Mouse (Mus musculus) CD4-positive helper T cell, adult 2 months (primary cell): ENCODE results near the gene Dock11.

Source experiments
- DNase-seq: peaks from one replicate; pipeline ENCODE4 v3.0.0-alpha.2; 2012; ENCODE audit warnings: low read depth, missing footprints, low spot score

The Dock11 gene

DNA sequence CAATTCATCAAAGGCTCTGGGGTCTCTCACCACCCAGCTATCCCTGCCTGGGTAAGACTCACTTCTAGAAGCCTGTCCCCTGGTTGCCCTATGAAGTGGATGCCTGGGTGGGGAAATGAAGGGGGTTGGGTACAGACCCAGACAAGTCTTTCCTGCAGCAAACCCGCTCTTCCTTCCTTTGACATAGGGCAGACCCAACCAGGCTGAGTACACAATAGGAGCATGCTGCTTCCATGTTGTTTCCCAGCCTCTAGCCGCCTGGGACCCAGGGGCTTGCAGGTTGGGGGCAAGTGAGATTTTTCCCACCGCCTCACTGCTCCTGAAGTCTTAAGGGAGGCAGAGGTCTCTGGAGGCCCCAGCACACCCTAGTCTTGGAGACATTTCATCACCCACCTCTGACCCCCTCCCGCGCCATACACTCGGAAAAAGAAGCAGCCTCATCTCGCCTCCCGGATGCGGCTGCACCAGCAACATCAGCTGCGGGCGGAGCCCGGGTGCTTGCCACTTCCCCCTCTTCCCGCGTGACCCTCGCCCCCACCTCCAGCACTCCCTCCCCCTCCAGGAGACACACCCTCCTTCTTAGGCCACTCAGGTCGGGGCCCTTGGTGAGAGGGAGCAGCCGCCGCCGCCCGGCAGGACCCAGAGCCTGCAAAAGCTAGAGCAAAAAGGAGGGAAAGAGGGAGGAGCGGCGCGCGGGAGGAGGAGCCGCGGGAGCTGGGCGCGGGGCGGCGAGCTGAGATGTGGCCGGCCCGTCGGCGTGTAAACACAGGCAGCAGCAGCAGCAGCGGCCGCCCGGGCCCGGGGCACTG lies at the start of gene Dock11:
TSS of gene Dock11 (plus strand) at position 746 of the 809 bp plus-strand sequence.
- DNase-seq, result peak; percentile 88

GRCm38 (mm10) chrX:35879703-35880102 lies 8.9 kb upstream of the Dock11 start:
- DNase-seq, result peak; percentile 42

DNA sequence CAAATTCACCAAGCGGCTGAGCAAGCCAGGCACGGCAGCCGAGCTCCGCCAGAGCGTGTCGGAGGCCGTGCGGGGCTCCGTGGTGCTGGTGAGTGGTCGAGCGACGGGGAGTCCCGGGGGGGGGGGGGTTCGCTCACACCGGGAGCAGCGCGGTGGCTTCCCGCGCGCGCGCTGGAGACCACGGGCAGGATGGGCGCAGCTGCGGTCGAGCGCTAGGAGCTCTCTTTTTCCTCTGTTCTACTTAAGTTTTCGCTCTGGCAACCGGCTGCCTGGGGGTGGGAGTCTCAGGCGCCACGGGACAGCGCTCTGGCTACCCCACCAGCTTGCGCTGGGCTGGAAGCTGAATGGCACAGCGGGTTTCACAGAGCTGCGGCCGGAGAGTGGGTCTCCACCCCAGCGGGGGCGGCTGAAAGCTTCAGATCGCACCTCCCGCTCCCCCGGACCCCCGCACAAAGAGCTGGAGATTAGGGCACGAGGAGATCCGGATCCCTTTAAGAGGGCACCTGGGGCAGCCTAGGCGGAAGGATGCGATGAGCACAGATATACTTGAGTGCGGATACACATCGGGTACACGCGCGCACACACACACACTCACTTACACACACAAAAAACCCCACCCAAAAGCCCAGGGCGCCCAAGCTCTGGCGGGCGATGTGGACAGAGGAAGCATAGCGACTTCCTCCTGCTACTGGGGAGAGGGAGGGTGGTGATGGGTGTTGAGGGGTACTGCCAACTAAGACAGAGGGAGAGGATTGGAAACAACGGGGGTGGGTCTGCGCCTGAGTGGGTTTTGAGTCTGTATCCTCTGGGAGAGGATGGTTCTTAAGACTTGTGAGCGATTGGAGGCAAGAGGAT lies 540 bp downstream of the Dock11 start:
- DNase-seq, result peak; percentile 71

- DNase-seq, result peak; percentile 38
These were observed 1.1 kb downstream of the Dock11 start for GRCm38 (mm10) chrX:35889800-35890106.

DNA sequence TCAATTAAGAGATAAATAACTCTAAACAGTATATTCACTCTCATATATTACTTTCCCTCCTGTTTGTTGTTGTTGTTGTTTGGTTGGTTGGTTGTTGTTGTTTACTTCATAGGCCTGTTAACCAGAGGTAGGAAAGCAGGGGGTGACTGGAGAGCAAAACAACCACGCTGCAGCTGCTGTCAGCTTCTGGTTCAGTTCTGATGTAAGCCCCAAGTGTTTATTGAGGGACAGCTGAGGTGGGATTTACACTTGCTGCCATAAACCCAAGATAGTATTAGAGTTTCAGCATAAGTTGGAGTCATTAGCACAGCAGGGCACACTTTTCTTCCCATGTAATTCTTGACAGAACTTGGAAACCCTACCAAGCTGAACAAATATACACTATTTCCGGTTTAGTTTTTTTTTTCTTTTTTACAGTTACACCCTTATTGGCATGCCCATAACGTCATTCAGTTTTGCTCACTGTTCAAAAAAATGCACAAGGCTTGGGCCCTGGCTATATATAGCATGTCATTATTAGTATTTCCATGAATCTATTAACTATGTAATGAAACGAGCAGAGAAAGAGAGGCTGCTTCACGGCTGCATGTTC lies 3.0 kb downstream of the Dock11 start:
- peak; percentile 52 for DNase-seq

GRCm38 (mm10) chrX:35892377-35892776 lies 3.7 kb downstream of the Dock11 start:
- DNase-seq, result no peak

GRCm38 (mm10) chrX:35897648-35898500 lies 9.2 kb downstream of the Dock11 start:
- DNase-seq, result peak; percentile 72

DNA sequence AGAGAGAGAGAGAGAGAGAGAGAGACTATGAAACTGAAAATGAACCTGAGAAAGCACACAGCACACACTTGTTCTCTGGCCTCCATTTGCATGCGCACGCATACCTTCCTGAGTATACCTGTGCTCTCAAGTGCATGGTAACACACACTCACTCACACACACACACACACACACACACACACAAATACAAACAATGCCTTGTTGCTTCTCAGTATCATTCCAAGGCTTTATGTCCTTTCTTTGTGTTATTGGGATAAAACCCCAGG lies 9.8 kb downstream of the Dock11 start:
- DNase-seq, result no peak

GRCm38 (mm10) chrX:35904352-35904751 lies 15.7 kb downstream of the Dock11 start:
- DNase-seq, result peak; percentile 24

DNA sequence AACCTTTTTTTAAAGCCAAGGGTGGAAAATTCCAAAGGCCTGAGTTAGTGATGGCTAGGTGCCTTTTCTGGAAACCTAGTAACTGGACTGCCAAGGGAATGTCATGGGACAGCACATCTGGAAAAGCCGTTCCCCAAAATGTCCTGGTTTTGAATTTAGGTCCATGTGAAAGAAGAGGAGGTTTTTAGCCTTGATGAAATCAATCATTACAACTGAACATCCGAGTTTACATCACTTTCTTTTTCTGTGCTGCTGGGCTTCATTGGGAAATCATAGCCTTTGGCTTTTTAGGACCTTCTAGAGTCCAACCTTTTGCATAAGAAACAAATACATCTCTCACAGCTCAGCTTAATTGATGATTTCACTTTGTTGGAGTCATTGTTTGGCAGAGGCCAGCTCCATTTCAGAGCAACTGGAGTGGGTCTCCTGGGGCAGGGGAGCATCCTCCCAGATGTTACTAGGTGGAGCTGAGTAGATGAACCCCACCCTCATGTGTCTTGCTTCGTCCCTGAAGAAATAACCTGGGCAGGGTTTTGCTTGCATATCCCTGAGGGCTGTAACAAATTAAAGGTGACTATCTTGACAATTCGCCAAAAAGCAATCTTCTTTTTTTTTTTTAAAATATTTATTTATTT lies 18.2 kb downstream of the Dock11 start:
- no peak for DNase-seq

- no peak for DNase-seq
These were observed 30.9 kb downstream of the Dock11 start for GRCm38 (mm10) chrX:35919558-35919957.

DNA sequence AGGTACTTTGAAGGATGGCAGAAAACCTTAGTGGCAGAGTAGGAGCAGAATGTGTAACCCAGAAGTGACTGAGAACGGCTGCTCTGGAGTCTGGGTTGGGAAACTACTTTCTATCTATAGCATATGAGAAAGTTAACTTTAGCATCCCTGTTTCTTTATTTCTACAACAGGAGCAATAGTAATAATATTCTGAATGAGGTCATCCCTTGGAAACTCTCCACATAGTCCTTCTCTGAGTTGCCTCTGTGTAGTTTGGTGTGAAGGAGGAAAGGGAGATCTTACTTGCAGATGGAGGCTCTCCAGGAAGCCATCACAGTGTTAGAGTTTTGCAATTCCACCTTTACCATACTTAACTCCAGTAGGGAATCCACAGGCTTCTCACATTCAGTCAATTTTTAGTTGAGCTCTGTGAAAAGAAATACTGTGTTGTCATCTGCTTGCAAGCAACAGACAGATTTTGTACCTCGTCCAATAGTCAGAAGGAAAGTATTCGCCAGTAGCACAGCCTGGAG lies 31.5 kb downstream of the Dock11 start:
- no peak for DNase-seq

- DNase-seq, result no peak
These were observed 33.3 kb downstream of the Dock11 start for GRCm38 (mm10) chrX:35921922-35922321.

- peak; percentile 16 for DNase-seq
These were observed 36.2 kb downstream of the Dock11 start for GRCm38 (mm10) chrX:35924705-35925264.

DNA sequence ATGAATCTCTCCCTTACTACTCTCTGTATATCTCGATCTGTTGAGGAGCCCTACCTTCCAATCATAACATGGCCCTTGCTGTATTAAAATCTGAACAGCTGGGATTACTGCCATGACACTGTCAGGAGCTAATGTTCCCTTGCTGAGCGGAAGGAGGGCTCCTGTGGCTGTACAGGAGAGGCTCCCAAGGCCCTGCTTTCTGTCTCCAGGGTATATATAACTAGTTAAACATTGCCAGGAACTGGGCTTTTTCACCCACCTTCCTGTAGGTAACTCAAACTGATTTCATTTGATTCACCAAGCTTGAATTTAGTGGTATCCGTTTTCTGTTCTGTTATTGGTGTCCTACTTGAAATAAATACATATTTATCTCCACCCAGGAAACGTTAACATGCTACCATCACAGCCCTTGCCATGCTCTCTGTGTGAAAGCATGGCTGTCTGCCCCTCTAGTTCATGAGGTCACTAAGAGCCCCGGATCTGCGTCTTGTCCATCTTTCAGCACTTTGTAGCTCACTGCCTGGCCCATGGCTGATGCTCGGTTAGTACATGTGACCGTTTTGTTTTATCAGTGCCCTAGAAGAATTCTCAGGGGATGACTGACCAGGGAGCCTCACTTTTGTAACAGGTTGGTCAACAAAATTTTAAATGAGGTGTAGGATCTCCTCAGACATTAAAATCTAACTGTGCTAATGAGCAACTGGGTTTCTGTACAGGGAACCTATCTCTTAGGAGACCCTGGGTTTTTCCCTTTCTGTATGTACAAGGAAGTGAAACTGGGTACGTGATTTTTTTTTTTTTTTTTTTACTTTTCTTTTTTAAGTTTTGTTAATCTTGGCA lies 41.7 kb downstream of the Dock11 start:
- peak; percentile 14 for DNase-seq

DNA sequence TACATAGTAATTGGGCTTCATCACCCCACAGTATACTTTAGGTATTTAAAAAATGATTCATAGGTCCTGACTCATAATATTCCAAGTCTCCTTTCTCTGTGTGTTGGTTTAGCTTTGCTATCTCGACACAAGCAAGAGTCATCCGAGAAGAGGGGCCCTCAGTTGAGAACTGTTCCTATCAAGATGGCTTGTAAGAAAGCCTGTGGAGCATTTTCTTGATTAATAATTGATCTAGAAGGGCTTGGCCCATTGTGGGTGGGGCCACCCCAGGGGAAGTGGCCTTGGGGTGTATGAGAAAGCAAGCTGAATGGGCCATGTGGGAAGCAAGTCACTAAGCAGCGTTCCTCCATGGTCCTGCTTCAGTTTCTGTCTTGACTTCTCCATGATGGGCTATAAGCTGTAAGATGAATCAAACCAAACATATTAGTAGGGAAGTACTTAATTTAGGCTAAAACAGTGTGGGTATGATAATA lies 42.3 kb downstream of the Dock11 start:
- DNase-seq, result peak; percentile 15

- no peak for DNase-seq
These were observed 43.3 kb downstream of the Dock11 start for GRCm38 (mm10) chrX:35931945-35932344.

GRCm38 (mm10) chrX:35932952-35933351 lies 44.3 kb downstream of the Dock11 start:
- no peak for DNase-seq

DNA sequence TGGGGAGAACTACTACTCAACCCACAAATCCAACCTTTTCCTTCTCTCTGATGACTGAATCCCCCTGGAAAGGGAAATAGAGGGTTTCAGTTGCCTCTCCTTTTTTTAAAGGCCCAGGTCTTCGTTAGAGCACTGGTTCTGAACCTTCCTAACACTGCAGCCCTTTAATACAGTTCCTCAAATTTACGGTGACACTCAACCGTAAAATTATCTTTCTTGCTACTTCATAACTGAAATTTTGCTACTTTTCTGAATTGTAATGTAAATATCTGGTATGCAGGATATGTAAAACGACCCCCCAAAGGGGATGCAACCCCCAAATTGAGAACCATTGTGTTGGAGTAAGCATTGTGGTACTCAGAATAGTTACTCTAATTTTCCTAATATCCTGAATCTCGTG lies 49.5 kb downstream of the Dock11 start:
- DNase-seq, result no peak

DNA sequence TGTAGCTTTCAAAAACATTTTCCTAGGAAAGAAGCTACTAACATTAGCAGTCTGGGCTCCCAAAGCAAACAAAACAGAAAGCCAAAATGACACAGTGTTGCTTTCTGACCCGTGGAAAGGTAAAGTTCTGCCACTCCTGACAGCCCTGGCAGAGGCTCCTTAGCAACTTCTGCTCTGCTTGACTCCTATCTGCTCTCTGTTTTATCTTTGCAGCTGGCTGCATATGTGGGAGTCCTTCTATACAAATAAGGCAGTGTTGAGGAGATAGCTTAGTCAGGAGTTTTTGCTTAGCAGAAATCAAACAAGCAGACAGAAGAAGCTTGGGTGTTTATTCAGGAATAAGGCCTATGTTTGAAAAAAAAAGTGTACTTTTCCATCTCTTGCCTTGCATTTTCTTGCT lies 57.8 kb downstream of the Dock11 start:
- no peak for DNase-seq
